Mouse (Mus musculus): Measurements from ENCODE around the gene Habp2. TPM values are rescaled to one million over a fixed set of nuclear protein-coding genes. Genes with fewer than 3 reads are reported as not detected.

Gene Habp2
- 0.14 and 0.22 TPM in 2 replicates for polyA plus RNA-seq (2015; fragmentation: Nextera tagmentation; extraction: Ambion mirVana)

DNA sequence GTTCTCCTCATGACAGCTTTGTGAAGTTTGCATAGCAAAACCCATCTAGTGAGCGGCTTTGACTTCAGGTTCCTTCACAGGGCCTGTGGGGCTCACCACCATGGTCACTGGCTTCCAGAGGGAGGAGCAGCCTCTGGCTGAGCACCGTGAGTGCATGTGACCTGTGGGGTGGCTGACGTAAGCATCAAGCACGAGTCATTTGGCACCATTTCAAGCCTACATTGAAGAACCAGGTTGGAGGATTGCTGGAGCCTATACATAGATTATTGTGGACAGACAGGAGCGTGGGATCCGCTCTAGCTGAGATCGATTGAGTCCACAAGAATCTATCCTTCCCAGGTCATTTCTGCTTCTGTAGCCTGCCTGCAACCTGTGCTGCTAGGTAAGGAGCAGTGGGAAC is at the start of gene Habp2:
Habp2 (plus strand) TSS at position 272 of the 400 bp plus-strand sequence.
- H3K4me3 ChIP-seq (ENCODE audit: low read depth, low read length), result no peak within 1 kb of the TSS

DNA sequence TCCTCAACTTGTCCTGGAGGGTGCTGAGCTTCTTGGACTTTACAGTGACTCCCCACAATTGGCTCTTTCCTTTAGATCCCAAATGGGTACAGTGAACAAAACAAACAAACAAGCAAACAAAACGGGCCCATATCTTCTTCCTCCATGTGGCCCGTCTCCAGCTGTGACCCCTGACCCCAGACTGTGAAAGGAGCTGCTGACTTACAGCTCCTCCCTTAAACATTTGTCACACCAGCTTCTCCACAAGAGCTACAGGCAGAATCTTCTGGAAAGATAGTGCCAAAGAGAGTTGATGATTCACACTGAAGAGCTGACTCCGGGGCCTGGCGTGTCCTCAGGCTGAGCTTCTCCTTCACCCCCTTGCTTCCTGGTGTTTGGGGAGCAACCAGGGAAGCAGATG is 48.4 kb upstream of the Habp2 start:
- 79% methylated on average over 4 of the region's 4 CpGs for WGBS
- Histone ChIP-seq H3K27me3 (ENCODE audit: control insufficient read depth, insufficient read depth, low read depth, low read length) (no peaks in the 10 kb centered on the region), H3K4me1 (ENCODE audit: control insufficient read depth, insufficient read depth, low read length) (peaks cover 7% of the 10 kb centered on the region), H3K4me2 (ENCODE audit: low read length) (no peak overlapping the region), H3K9me3 (replicated peaks; ENCODE audit: control insufficient read depth, low read length, poor library complexity, severe bottlenecking) (no peaks in the 10 kb centered on the region), H3K36me3 (ENCODE audit: control insufficient read depth, insufficient read depth, low read length) (no peaks in the 10 kb centered on the region), H3K27ac (ENCODE audit: low read length) (no peak overlapping the region), H3K4me3 (ENCODE audit: low read depth, low read length) (no peak overlapping the region), H3K9ac (ENCODE audit: low read depth, low read length) (no peak overlapping the region)
- ATAC-seq, result no peak

More for the DNA sequence above, at the start of gene Habp2:
- H3K9me3 ChIP-seq (replicated peaks; ENCODE audit: control insufficient read depth, low read length, poor library complexity, severe bottlenecking), result no peaks in the 10 kb centered on the region
- no peak within 1 kb of the TSS for H3K4me2 ChIP-seq (ENCODE audit: low read length)
- ATAC-seq, result no peak
- no peaks in the 10 kb centered on the region for H3K27me3 ChIP-seq (ENCODE audit: control insufficient read depth, insufficient read depth, low read depth, low read length)
- no peaks in the 10 kb centered on the region for H3K36me3 ChIP-seq (ENCODE audit: control insufficient read depth, insufficient read depth, low read length)
- H3K4me1 ChIP-seq (ENCODE audit: control insufficient read depth, insufficient read depth, low read length), result peaks cover 4% of the 10 kb centered on the region; the same call in 1 of the 2 replicates
- WGBS, result 83% methylated on average over 7 of the region's 7 CpGs
- H3K9ac ChIP-seq (ENCODE audit: low read depth, low read length), result no peak within 1 kb of the TSS
- no peak within 1 kb of the TSS for H3K27ac ChIP-seq (ENCODE audit: low read length)

DNA sequence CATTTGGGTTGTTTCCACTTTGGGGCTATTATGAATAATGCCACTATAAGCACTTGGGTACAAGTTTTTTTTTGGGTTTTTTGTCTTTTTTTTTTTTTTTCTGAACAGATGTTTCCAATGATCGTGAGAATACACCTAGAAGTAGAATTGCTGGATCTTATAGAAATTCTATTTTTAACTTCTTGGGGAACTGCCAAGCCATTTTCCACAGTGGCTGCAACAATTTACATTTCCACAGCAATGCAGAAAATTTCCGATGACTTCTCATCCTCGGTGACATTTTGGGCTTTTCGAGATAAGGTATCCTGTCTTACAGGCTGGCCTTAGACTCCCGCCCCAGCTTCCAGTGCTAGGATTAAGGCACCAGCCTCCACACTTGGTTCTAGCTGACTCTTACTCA is 41.7 kb upstream of the Habp2 start:
- 83% methylated on average over 5 of the region's 5 CpGs for WGBS

DNA sequence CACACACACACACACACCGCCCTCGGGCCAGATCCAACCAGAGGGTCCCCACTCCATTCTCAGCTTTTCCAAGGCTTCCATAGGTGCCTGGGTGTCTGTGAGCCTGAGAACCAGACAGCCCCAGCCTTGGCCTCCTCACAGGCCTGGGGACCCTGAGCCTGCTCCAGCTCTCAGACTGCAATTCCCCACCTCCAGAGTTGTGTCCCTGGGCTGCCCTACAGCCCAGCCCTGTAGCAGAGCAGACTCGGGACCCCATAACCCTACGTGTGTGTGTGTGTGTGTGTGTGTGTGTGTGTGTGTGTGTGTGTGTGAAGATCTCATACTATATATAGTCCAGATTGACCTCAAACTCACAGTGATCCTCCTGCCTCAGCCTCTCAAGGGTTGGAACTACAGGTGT is 34.1 kb upstream of the Habp2 start:
- Histone ChIP-seq H3K9ac (ENCODE audit: low read depth, low read length) (no peak overlapping the region), H3K9me3 (replicated peaks; ENCODE audit: control insufficient read depth, low read length, poor library complexity, severe bottlenecking) (no peaks in the 10 kb centered on the region), H3K27me3 (ENCODE audit: control insufficient read depth, insufficient read depth, low read depth, low read length) (no peaks in the 10 kb centered on the region), H3K27ac (ENCODE audit: low read length) (no peak overlapping the region), H3K4me2 (ENCODE audit: low read length) (no peak overlapping the region), H3K36me3 (ENCODE audit: control insufficient read depth, insufficient read depth, low read length) (no peaks in the 10 kb centered on the region), H3K4me1 (ENCODE audit: control insufficient read depth, insufficient read depth, low read length) (no peaks in the 10 kb centered on the region), H3K4me3 (ENCODE audit: low read depth, low read length) (no peak overlapping the region)
- no peak for ATAC-seq
- 90% methylated on average over 4 of the region's 4 CpGs for WGBS

More for the DNA sequence above, 41.7 kb upstream of the Habp2 start:
- H3K9me3 ChIP-seq (replicated peaks; ENCODE audit: control insufficient read depth, low read length, poor library complexity, severe bottlenecking), result no peaks in the 10 kb centered on the region
- no peaks in the 10 kb centered on the region for H3K36me3 ChIP-seq (ENCODE audit: control insufficient read depth, insufficient read depth, low read length)
- no peak overlapping the region for H3K4me2 ChIP-seq (ENCODE audit: low read length)
- H3K9ac ChIP-seq (ENCODE audit: low read depth, low read length), result no peak overlapping the region
- no peak overlapping the region for H3K4me3 ChIP-seq (ENCODE audit: low read depth, low read length)
- no peak overlapping the region for H3K27ac ChIP-seq (ENCODE audit: low read length)
- H3K27me3 ChIP-seq (ENCODE audit: control insufficient read depth, insufficient read depth, low read depth, low read length), result no peaks in the 10 kb centered on the region
- no peak for ATAC-seq
- H3K4me1 ChIP-seq (ENCODE audit: control insufficient read depth, insufficient read depth, low read length), result no peaks in the 10 kb centered on the region

DNA sequence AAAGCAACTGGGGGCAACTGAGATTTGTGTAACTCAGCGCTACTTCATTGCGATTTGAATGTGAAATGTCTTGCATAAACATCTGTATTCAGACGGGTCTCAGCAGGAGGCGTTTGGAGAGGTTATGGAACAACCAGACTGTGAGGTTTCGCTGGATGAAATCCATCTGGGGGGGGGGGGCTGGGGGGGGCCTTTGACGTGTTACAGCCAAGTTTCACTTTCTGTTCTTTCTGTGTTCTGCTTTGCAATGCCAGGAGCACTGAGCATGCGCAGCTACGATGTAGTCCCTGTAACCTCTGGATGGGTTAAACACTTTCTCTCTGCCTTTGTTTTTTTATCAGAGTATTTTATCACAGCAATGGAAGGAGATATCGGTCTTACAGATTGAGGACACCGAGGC is 33.7 kb upstream of the Habp2 start:
- ATAC-seq, result no peak
- Histone ChIP-seq H3K9ac (ENCODE audit: low read depth, low read length) (no peak overlapping the region), H3K27ac (ENCODE audit: low read length) (no peak overlapping the region), H3K36me3 (ENCODE audit: control insufficient read depth, insufficient read depth, low read length) (no peaks in the 10 kb centered on the region), H3K9me3 (replicated peaks; ENCODE audit: control insufficient read depth, low read length, poor library complexity, severe bottlenecking) (no peaks in the 10 kb centered on the region), H3K4me2 (ENCODE audit: low read length) (no peak overlapping the region), H3K27me3 (ENCODE audit: control insufficient read depth, insufficient read depth, low read depth, low read length) (no peaks in the 10 kb centered on the region), H3K4me1 (ENCODE audit: control insufficient read depth, insufficient read depth, low read length) (no peaks in the 10 kb centered on the region), H3K4me3 (ENCODE audit: low read depth, low read length) (no peak overlapping the region)
- WGBS, result 74% methylated on average over 10 of the region's 10 CpGs

DNA sequence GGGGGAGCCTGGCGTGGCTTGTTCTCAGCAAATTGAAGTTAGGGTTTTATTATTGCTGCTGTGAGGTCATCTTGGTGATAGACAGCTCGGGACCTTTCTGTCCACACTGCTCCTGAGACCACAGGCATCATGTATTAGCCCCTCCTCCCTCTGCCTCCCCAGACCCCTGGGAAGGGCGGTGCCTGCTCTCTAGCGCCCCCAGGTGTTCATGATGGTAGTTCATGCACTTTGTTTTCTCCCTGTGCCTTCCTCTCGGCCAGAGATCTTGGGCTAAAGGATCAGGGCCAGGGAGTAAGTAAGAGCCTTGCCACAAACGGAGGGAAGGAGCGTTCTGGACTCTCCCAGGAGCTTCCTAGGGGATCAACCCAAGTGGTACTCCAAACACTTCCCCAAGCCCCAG is 32.2 kb upstream of the Habp2 start:
- H3K9ac ChIP-seq (ENCODE audit: low read depth, low read length), result no peak overlapping the region
- no peak overlapping the region for H3K4me3 ChIP-seq (ENCODE audit: low read depth, low read length)
- H3K4me2 ChIP-seq (ENCODE audit: low read length), result no peak overlapping the region
- WGBS, result 47% methylated on average over 7 of the region's 7 CpGs
- H3K36me3 ChIP-seq (ENCODE audit: control insufficient read depth, insufficient read depth, low read length), result no peaks in the 10 kb centered on the region
- H3K4me1 ChIP-seq (ENCODE audit: control insufficient read depth, insufficient read depth, low read length), result no peaks in the 10 kb centered on the region
- no peak overlapping the region for H3K27ac ChIP-seq (ENCODE audit: low read length)
- ATAC-seq, result 0 out of 2 replicates have a peak, but pooled peaks have one; percentile 32
- H3K27me3 ChIP-seq (ENCODE audit: control insufficient read depth, insufficient read depth, low read depth, low read length), result no peaks in the 10 kb centered on the region
- H3K9me3 ChIP-seq (replicated peaks; ENCODE audit: control insufficient read depth, low read length, poor library complexity, severe bottlenecking), result no peaks in the 10 kb centered on the region

- Histone ChIP-seq H3K4me2 (ENCODE audit: low read length) (no peak overlapping the region), H3K4me1 (ENCODE audit: control insufficient read depth, insufficient read depth, low read length) (no peaks in the 10 kb centered on the region), H3K27ac (ENCODE audit: low read length) (no peak overlapping the region), H3K9ac (ENCODE audit: low read depth, low read length) (no peak overlapping the region), H3K27me3 (ENCODE audit: control insufficient read depth, insufficient read depth, low read depth, low read length) (no peaks in the 10 kb centered on the region), H3K36me3 (ENCODE audit: control insufficient read depth, insufficient read depth, low read length) (no peaks in the 10 kb centered on the region), H3K9me3 (replicated peaks; ENCODE audit: control insufficient read depth, low read length, poor library complexity, severe bottlenecking) (no peaks in the 10 kb centered on the region), H3K4me3 (ENCODE audit: low read depth, low read length) (no peak overlapping the region)
- no peak for ATAC-seq
- 15% methylated on average over 3 of the region's 3 CpGs for WGBS
Observed at GRCm38 (mm10) chr19:56255506-56255905, 31.4 kb upstream of the Habp2 start.

DNA sequence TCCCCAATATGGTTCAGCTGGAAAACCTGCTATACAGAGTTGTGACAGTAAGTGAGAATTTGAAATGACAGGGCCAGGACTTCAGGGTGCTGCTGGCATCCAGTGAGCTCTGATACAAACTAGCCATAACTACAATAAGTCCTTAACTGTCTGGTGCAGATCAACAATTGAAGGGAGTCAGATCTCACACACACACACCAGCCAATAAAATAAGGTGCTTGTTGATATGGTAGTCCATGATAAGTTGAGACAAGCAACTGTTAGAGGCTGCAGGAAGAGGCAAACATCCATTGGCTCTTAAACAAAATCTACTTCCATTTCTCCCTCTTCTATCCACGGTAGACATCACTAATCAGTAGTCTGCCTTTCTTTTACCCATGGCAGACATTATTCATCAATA is 30.7 kb upstream of the Habp2 start:
- no peak for ATAC-seq
- Histone ChIP-seq H3K9ac (ENCODE audit: low read depth, low read length) (no peak overlapping the region), H3K4me1 (ENCODE audit: control insufficient read depth, insufficient read depth, low read length) (no peaks in the 10 kb centered on the region), H3K4me3 (ENCODE audit: low read depth, low read length) (no peak overlapping the region), H3K27me3 (ENCODE audit: control insufficient read depth, insufficient read depth, low read depth, low read length) (no peaks in the 10 kb centered on the region), H3K36me3 (ENCODE audit: control insufficient read depth, insufficient read depth, low read length) (no peaks in the 10 kb centered on the region), H3K4me2 (ENCODE audit: low read length) (no peak overlapping the region), H3K9me3 (replicated peaks; ENCODE audit: control insufficient read depth, low read length, poor library complexity, severe bottlenecking) (no peaks in the 10 kb centered on the region), H3K27ac (ENCODE audit: low read length) (no peak overlapping the region)
- WGBS, result 28% methylated on average over 1 of the region's 1 CpGs

DNA sequence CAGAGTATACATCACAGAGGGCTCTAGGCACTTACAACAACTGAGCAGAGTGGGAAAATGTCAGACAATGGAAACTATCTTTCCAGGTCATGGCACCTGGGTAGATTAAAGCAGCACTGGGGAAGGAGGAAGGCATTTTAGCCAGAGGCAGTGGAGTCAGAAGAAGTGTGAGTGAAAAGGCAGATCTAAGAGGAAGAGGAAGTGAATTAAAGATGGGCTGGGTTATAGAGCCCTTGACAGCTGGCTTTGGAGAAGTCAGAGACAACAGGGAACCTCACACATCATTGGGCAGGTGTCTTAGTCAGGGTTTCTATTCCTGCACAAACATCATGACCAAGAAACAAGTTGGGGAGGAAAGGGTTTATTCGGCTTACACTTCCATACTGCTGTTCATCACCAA is 30.2 kb upstream of the Habp2 start:
- H3K4me2 ChIP-seq (ENCODE audit: low read length), result no peak overlapping the region
- 80% methylated on average over 1 of the region's 1 CpGs for WGBS

More for the DNA sequence above, 30.2 kb upstream of the Habp2 start:
- Histone ChIP-seq H3K4me1 (ENCODE audit: control insufficient read depth, insufficient read depth, low read length) (no peaks in the 10 kb centered on the region), H3K4me3 (ENCODE audit: low read depth, low read length) (no peak overlapping the region), H3K9ac (ENCODE audit: low read depth, low read length) (no peak overlapping the region), H3K36me3 (ENCODE audit: control insufficient read depth, insufficient read depth, low read length) (no peaks in the 10 kb centered on the region), H3K27me3 (ENCODE audit: control insufficient read depth, insufficient read depth, low read depth, low read length) (no peaks in the 10 kb centered on the region), H3K27ac (ENCODE audit: low read length) (no peak overlapping the region), H3K9me3 (replicated peaks; ENCODE audit: control insufficient read depth, low read length, poor library complexity, severe bottlenecking) (no peaks in the 10 kb centered on the region)
- no peak for ATAC-seq

Data from midbrain, embryonic 16.5 days (tissue).